Mouse (Mus musculus) layer of hippocampus, postnatal 36 days (tissue): ENCODE results near the gene Nmnat2. TPM values are rescaled to one million over a fixed set of nuclear protein-coding genes. Genes with fewer than 3 reads are reported as not detected.
A peak's percentile ranks its signal among the peaks of the same experiment; 100 is the strongest.

Experiments
- DNase-seq, 2 experiments: peaks; one replicate each; pipeline ENCODE4 v3.0.0; 2022
- total RNA-seq, 2 experiments: library from RNA; stranded (reverse); gene quantifications; 2 replicates each; pipeline ENCODE4 v1.2.3; 2021

Nmnat2 gene
- total RNA-seq, 2 experiments from 2014 or later = 131 to 133 TPM

- no peak for DNase-seq
Observed at GRCm38 (mm10) chr1:152986981-152987380, 32.2 kb downstream of the Nmnat2 start.

DNA sequence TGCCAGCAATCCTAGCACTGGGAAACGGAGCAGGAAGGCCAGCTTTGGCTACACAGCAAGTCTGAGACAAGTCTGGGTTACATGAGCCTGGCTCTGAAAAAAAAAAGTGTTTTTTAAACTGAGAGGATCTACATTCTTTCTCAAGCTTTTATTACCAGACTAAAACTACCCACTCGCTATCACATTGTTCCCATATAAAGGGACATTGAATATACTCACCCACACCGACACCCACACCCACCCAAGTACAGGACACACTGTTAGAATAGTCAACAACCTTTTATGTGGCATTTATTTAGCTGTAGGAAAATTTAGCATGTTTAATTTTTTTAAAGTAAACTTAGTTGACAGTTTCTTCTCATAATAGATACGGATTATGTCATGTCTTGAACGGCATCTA lies 35.3 kb downstream of the Nmnat2 start:
- DNase-seq = no peak

GRCm38 (mm10) chr1:152992271-152993134 lies 37.7 kb downstream of the Nmnat2 start:
- DNase-seq = peak in 1 of 2 experiments; percentile 24

DNA sequence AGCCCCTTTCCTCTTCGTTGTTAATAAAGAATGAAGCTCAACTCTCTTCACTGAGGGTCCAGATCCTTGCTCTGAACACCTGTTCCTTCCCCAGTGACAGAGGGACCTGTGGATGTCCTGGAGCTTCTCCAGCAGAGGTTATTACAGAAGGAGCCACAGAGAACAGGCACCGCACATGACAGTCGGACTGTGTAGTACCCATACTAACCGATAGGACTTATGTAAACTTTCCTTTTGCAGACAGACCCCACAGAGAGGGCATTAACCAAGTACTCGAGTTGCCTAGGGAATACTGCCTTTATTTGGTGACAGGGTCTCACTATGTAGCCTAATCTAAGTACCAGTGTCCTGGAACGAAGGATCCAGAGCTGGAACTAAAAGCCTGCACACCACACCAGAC lies 39.0 kb downstream of the Nmnat2 start:
- DNase-seq = no peak

DNA sequence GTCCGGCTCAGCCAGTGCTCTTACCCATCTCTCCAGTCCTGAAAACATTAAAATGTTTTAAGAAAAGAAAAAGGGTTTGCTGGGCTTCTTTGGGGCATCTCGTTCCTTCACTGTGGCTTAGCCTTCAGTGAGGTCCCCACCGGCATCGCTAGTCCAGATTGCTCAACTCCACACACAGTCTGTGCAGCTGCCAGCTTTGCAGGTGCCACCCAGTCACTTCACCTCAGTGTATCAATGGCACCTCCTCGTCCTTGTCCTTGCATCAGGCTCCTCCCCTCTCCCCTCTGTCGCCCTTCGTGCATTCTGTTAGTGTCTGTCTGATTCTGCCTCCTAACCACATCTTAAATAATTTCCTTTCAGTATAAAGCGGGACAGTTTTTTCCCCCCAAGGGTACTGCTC lies 45.2 kb downstream of the Nmnat2 start:
- no peak for DNase-seq

DNA sequence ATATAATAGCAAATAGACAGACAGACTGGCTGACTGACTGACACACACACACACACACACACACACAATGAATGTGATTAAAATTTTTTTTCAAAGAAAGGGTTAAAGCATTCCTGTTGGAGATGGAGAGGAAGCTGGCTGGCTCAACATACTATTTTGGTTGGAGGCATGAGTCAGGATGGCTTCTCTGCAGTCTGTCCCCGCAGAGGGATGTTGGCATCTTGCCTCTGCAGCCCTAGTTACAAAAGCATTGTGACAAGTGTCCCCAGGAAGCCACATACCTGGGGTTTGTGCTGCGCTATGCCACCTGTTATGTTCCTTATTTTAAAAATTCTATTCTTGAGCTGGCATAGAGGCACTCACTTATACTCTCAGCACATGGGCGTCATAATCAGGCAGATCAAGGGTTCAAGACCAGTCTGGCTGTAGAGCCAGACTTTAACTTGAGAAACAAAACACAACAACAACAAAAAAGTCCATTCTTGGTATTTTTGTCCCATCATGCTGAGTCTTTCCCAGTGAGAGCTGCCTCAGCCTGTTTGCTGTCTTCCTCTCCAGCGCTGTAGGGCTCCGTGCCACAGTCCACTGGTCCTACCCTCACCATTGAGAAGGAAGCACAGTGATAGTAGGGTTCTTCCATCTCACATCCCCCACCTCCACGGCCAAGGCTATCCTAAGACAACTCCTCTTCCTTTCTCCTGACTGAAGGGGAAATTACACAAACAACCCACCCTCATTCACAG lies 45.9 kb downstream of the Nmnat2 start:
- peak; percentile 47 to 50 for DNase-seq

DNA sequence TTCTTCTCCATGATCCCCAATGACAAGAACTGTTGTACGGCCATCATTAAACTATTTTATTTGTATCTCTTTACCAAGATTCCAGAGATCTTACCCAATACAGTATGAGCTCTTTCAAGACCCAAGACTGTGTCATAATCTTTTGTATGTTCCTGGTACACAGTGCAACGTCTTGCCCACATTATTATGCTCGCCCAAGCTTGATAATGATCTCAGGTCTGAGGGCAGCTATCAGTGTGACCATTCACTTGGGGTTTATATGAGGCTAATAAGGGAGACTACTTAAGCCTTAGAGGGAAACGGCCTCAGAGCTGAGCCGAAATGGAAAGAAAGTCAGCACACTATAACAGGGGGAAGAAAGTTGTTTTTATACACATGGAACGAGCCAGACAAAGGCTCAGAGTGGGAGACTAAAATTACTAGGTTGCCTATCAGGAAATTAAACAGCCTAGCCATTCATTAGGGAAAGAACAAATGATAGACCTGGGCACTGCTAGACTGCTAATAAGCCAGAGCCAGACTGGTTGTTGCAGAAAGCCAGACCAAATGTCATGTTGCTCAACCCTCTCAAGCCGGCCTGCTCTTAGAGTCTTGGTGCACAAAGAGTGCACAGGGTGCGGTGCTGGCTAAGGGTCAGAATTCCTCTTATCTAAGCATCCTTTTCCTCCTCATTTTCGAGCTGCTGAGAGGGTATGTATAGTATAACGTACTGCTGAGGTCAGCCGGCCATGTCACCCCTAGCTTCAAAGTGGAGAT lies 47.7 kb downstream of the Nmnat2 start:
- DNase-seq = no peak

DNA sequence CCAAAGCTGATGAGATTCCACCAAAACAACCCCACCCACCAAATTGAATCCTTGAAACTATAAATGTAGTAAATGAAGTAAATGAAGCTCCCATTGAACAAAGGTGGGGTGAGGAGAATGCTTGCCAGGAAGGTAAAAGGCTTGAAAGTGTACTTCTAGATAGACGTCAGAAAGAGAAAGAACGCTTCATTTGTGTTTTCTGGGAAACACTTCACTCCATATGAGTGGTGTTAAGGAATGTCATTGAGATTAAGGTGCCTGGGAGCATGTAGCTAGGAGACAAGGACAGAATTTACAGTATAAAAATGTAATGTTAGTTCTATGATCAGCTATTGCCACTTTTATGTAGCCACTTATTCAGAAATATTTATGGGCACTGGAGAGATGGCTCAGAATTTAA lies 49.7 kb downstream of the Nmnat2 start:
- DNase-seq = no peak

- DNase-seq = no peak
Observed at GRCm38 (mm10) chr1:153006054-153006453, 51.3 kb downstream of the Nmnat2 start.

DNA sequence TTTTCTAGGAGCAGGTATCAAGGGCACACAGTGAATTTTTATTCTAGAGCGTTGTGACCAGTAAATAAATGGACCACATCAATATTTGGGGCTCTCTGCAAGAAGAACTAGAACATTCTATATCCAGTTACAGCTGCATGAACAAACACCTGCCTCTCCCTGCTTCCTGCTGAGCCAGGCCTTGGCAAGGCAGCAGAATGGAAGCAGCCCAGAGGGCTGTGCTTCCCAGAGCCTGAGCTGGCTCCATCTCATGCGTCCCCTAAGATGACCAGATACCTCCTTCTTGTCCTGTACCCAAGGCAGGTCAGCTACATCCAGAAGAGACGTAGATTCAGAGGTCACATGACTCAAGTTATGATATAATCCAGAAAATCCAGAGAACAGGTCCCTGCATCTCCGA lies 52.0 kb downstream of the Nmnat2 start:
- DNase-seq = no peak

DNA sequence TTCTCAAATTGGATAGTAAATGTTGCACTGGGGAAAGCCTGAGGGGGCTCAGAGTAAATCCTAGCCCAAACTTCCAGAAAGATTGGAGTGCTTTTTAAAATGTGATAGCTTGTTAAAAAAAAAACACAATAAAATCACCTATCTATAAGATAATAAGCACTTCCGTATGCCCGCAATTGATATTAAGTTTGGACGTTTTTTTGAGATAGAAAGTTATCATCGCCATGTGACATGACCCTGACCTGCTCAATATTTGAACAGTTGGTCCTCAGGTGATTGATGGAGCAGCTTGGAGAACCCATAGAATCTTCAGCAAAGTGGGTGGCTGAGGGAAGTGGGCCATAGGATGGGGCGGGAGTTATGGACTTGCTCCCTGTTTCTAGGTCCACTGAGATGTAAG lies 52.5 kb downstream of the Nmnat2 start:
- DNase-seq = no peak

- no peak for DNase-seq
Observed at GRCm38 (mm10) chr1:153007824-153008223, 53.0 kb downstream of the Nmnat2 start.

GRCm38 (mm10) chr1:153009338-153009737 lies 54.5 kb downstream of the Nmnat2 start:
- DNase-seq = no peak

DNA sequence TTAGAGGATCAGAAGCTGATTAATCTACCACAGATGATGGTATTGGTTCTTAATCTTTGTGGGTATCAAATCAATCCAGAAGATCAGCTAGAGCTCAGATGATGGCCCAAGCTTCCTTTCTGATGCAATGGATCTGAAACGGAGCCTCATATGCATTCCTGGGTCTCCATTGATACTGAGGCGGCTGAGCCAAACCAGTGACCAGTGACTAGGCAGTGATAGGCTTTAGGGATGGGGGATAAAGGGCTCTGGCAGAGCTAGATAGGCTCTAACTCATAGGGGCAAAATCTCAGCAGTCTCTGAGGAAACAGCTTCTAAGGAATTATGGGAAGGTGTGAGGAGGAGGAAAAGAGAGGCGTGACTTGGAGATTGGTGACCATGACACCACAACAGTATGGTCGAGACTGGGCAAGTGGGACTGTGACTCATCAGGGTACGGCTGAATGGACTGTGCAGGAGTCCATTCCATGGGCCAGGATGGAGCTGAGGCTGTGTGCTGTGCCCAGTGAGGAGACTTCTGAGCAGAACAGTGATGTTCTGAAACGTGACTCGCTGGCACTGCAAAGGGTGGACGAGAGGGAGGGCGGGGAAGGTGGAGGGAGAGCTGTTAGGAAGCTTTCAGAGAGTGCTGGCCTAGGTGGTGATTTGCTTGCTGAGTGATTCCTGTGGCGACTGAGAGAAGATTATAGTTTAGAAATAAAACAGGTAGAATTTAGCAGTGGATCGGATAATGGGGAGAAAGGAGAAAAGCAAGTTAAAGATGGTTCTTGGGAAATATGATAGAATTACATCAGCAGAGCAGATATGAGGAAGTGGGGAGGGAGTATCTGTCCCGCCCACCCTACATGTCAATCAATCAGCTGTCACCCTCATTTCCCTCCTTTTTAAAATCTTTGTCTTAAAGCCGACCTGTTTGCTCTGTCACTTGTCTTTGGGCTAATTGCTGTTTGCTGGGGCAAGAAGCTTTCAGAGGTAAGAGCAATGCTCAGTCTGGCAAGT lies 55.9 kb downstream of the Nmnat2 start:
- no peak for DNase-seq

GRCm38 (mm10) chr1:153011544-153011943 lies 56.8 kb downstream of the Nmnat2 start:
- peak in 1 of 2 experiments; percentile 25 for DNase-seq

DNA sequence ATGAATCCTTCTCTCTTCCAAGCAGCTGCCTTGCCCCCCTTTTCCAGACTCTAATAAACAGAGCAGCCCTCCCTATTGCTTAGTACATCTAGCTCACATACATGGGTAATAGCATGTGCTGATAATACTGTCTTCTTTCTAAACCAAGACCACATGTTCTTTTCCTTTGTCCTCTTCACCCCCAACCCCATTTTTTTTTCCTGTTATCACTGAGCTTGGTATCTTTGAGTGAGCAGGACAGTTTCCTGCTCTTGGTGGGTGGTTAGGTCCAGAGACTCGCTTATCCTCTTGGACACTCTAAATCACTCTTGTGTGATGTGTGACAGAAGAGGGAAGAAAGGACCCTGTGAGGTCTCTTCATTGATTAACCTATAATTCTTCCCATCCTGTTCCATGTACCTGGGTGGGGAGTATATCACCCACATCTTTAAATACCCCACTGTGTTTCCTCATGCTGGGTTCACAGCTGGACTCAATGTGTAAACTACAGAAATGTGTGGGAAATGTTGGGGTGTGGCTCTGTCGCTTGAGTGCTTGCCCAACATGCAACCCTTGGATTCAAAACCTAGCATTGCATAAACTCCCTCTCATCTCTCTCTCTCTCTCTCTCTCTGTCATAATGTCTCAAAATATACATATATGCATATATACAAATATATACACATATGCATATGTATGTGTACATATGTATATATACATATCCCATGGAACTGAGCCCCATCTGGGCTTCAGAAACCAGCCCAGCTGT lies 58.9 kb downstream of the Nmnat2 start:
- no peak for DNase-seq

DNA sequence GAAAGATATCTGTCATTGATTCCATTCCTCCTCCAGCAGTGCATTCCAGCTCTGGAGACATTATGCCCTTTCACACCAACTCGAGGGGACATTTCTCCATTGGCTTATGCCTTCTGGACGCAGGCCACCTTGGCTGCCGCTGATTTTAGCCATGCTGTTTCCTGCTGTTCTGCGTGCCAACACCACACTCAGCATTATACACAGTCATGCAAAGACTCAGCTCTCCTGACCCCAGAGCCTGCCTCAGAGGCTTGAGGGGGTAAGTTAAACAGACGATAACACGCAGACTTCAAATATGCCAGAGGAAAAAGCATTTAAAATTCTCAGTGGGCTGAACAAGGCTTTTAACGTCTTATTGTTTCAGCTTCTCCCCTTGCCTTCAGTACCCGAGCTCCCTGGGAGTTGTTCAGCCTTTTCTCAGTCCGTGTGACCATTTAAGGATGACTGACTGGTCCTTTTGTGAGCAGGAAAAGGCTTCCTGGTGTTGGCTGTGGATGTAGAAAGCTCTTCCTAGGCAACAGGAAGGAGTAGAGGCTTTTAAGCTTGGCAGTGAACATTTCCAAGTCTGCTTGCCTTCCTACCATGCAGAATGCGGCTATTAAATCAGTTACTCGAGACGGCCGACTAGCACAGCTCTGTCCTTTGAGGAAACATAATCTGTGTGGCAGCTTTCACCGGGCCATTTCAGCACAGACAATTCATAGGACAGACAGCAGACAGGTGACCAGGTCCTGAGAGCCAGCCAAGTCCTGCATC lies 59.8 kb downstream of the Nmnat2 start:
- no peak for DNase-seq

GRCm38 (mm10) chr1:153016465-153017163 lies 61.8 kb downstream of the Nmnat2 start:
- no peak for DNase-seq

DNA sequence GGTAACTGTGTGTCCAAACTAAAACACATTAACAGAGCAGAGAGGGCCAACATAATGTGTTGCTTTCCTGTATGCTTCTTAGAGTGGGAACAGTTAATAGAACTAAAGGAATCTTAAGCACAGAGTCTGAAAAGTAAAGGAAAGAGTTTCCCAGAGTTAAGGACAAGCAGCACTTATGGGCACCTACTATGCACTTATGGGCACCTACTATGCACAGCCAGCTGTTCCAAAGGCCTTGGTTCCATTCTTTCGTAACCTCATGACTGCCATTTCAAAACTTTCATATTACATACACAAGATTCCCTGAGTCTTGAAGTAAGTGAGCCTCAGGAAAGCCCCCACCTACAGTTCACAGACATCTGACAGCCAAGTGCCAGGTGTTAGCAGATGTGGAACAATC lies 64.3 kb downstream of the Nmnat2 start:
- no peak for DNase-seq

DNA sequence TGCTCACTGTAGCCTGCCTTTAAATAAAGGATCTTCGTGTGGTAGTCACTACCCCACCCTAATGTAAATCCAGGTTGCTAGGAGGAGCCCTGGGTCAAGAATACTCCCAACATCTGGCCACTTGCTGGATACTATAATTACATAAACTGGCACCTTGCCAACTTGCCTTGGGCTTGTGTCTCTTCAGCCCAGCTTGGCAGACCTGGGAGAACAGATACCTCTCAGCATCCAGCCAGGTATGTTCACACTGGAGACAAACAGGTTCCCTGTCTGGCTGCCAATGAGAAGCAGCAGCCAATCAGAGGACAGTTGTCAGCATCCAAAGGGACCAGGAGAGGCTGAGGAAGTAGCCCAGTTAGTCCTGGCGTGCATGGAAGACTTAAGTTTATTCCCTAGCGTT lies 64.8 kb downstream of the Nmnat2 start:
- no peak for DNase-seq
